Mouse (Mus musculus) lung, adult 2 months (tissue): ENCODE data around the gene T2.

Source experiments
- CTCF ChIP-seq: fragments of 200-500 bp; IDR thresholded peaks from 2 replicates; pipeline ENCODE4 v1.5.1; 2011; ENCODE audit warnings: mild to moderate bottlenecking, low read length, control low read depth; ENCODE audit not compliant: insufficient read depth
- POLR2A ChIP-seq: fragments of 200-500 bp; IDR thresholded peaks from 2 replicates; pipeline ENCODE4 v1.6.1; 2011; ENCODE audit warnings: low read depth, mild to moderate bottlenecking, control low read depth, low read length, borderline replicate concordance; ENCODE audit errors: extremely low read depth

- TF ChIP-seq CTCF (no peak), POLR2A (no peak)
Measured at GRCm38 (mm10) chr17:8351088-8351487, 4.7 kb upstream of the T2 start.
